Mouse (Mus musculus) CD4-positive, CD25-positive, alpha-beta regulatory T cell, adult 2 months (primary cell): ENCODE measurements around the gene 2310034G01Rik.
A peak's percentile ranks its signal among the peaks of the same experiment; 100 is the strongest.

ENCODE experiments used
- DNase-seq: peaks from one replicate; pipeline ENCODE4 v3.0.0-alpha.2; 2012; ENCODE audit warnings: low read depth, low spot score

Gene 2310034G01Rik

GRCm38 (mm10) chr19:46328081-46329030 is 21.7 kb downstream of the 2310034G01Rik start, which contains the start of gene Fbxl15:
TSS of gene Fbxl15 (plus strand) at chr19:46328184.
- DNase-seq, result peak; percentile 94

- no peak for DNase-seq
Observed at GRCm38 (mm10) chr19:46327531-46328064, 22.5 kb downstream of the 2310034G01Rik start.

DNA sequence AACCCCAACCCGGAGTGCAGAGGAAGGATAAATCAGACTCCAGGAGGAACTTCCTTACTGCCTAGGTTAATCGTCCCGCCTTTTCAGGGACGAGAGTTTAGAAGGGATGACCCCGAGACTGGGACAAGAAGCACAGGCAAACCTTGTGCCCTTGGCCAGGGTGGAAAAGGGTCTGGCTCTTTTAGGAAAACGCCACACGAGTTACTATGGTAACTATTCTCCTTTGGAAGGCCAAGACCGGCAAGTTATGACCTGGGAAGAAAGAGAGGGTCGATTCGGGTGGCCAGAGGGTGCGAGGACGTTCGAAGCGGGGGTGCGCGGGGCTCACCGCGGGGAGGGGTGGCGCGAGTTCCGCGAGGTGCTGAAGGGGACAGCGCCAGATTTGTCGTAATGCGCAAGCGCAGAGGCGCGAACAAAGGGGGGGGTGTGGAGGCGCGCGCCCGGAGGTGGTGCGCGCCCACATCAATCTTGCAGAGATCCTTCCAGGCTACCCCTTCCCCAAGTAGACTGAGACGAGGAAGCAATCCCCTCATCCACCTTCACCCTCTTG is 23.3 kb downstream of the 2310034G01Rik start, which contains the start of gene Psd:
Gene Psd (minus strand): TSS at position 401 of the 550 bp plus-strand sequence.
- DNase-seq, result peak; percentile 71

GRCm38 (mm10) chr19:46326019-46326755 is 23.9 kb downstream of the 2310034G01Rik start:
- no peak for DNase-seq

- DNase-seq, result no peak
Observed at GRCm38 (mm10) chr19:46324918-46325317, 25.2 kb downstream of the 2310034G01Rik start.

DNA sequence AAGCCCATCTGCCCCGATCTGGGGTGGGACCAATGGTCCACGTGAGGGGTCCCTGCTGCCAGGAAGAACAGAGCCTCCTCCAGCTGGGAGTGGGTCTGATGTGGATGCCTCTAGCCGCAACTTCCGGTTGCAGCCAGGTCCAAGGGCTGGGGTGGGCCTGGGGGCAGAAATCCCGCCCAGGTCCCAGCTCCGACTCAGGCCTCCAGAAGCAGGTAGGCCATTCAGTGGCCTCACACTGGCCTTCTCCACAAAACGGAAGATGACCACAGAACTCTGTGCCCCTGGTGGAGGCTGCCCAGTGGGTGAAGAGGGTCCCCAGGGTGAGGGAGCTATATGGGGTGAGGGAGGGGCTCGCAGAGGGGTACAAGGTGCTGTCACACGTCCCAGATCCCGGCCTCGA is 25.7 kb downstream of the 2310034G01Rik start:
- DNase-seq, result no peak

GRCm38 (mm10) chr19:46323716-46324115 is 26.4 kb downstream of the 2310034G01Rik start:
- DNase-seq, result no peak

GRCm38 (mm10) chr19:46322996-46323572 is 27.0 kb downstream of the 2310034G01Rik start:
- no peak for DNase-seq

GRCm38 (mm10) chr19:46322144-46322995 is 27.7 kb downstream of the 2310034G01Rik start:
- no peak for DNase-seq

DNA sequence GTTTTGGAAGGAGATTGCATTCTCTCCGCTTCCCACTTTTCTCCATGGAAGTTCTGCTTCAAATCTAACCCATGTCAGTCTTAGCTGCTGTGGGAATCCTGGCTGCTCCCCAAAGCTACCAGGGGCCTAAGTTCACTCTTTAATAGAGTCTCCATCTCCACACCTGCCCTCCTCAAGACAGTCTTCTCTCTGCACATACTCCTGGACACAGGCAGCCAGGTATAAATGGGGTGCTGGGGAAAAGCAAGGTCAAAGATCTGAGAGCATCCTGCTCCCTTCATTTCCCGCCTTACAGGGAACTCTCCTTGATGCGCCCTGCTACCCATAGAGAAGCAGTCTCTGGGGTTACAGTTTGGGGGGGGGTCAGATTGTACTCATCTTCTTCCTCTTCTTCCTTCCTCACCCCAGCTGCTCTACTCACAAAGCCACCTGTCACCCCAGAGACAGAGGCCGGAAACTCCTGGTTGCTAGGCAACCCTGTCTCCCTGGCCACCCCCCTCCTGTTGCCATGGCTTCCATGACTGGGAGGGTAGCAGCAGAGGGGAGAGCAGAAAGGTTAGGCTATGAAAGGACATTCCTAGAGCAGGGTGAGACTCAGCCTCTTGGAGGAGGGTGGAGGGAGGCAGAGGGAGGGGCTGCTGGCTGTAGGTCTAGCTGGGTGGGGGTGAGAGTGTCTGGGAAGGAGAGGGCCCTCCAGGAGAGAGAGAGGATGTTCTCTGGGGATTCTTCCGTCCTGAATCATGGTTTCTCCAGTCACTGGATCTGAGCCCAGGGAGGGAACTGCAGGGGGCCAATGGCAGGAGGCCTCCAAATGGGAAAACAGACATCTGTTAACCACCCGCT is 28.8 kb downstream of the 2310034G01Rik start:
- DNase-seq, result peak; percentile 66

DNA sequence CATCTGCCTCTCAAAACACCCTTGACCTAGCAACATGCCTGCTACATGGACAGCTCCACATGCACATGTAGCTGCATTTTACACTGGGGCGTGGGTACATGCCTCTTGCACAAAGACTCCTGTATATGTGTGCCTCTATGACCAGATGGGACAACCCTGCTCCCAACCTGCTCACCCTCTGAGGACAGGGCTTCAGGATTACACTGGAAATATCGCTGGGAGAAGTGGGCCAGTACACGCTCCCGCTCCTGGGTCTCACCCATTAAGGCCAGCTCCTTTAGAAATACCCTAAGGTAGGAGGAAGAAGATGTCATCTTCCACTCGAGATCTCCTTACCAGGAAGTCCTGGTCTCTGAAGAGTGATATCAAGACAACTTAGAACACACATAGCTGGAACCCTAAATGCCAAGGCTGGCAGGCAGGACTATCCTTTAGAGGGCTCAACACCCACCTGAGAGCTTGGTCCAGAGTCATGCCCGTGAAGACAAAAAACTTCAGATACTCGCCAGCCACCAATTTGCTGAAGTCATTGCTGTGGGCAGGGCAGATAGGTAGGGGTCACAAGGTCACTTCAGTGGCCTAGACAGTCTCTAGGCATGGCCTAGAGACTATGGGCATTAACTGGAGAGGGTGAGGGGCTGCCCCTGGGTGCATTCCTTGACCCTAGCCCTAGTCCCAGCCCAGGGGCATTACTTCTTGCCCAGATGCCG is 29.9 kb downstream of the 2310034G01Rik start:
- no peak for DNase-seq

GRCm38 (mm10) chr19:46318586-46319378 is 31.3 kb downstream of the 2310034G01Rik start:
- DNase-seq, result peak; percentile 29

DNA sequence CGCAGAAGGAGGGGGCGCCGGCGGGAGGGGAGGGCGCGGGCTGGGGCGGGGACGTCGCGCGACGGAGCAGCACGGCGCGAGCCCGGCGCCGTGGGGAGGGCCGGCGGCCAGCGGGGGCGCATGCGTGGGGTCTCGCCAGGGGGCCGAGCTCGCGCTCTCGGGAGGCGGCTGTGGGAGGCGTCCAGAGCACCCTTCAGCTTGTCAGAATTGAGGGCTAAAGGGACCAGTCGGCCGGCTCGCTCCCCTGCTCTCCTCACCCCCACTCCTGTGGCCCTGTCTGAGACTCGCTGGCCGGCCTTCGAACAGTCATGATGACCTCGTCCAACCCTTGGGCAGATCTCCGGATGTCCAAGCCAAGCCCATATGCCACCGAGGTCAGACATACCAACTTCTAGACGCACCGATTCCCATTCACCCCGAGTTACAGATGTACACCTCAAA is 32.1 kb downstream of the 2310034G01Rik start:
- peak; percentile 28 for DNase-seq

GRCm38 (mm10) chr19:46317546-46317885 is 32.6 kb downstream of the 2310034G01Rik start:
- no peak for DNase-seq

DNA sequence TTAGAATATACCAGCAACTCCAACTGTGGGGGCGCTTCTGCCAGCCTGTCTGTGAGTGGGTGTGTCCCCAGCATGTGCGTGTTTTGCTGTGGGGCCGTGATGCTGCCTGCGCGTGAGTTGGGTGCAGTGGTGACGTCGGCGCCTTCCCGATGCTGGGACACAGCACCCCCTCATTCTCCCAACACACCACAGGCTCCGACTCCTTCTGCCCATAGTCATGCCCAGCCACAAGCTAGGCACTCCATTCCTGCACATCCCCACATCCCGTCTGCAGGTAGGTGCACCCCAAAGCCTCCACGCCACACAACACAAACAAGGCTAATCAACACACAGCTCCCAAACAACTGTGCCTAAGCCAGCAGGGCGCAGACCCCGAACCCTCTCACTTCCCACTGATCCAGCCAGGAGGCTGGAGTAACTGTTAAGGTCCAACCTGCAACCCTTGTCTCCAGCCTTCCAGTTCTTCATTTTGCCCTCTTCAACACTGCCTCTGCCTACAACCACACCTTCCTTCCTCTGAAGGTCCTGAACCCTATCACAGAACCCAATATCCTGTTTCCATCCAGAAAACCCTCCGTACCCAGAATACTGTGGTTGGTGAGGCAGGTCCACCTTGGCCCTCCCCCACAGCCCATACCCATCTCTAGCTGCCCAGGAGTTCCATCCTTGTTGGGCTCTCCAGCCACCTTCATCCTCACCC is 33.1 kb downstream of the 2310034G01Rik start:
- peak; percentile 21 for DNase-seq

GRCm38 (mm10) chr19:46315752-46316610 is 34.1 kb downstream of the 2310034G01Rik start:
- DNase-seq, result peak; percentile 4
